Mouse (Mus musculus): Measurements from ENCODE around the gene Dbn1. TPM values are rescaled to one million over a fixed set of nuclear protein-coding genes. Genes with fewer than 3 reads are reported as not detected.

Dbn1 gene
- total and polyA plus RNA-seq, 3 experiments, result 0.09 to 3.1 (median 0.59) TPM

DNA sequence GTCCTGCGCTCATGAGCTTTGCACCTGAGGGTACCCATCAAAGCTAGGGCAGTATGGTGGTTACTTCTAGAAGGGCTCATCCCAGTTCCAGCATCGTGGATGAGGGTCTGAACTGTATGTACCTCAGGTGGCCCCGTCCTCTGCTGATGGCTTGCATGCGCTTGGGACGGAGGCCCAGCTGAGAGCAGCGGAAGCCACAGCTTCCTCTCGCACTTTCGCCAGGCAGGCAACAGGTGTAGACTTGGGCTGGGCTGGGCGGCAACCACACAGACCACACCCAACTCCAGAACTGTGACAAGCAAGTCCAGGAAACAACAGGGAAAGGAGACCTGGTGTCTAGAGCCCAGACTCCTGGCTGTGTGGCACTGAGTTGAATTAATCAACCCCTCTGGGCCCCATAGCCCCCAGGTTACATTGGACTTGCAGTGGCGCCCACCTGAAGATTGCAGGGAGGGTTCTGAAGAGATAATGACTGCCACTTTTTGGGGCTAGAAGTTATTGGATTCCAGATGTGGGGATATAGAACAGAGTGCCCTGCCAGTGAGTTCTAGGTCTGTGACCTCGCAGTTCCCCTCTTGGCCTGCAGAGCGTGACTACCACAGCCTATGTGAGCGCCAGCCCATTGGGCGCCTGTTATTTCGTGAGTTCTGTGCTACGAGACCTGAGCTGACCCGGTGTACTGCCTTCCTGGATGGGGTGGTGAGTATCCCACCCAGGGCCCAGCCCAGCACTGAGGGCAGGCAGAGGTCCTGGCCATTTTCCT, 38.1 kb downstream of the Dbn1 start (continued):
- TF ChIP-seq ZKSCAN1 (IDR thresholded peaks at IDR 0.05; ENCODE audit: borderline replicate concordance, low read depth, low read length), result no peak
- TF ChIP-seq HCFC1 (IDR thresholded peaks at IDR 0.05; ENCODE audit: low read depth, low read length), result no peak
- no peak for TF ChIP-seq ZNF384 (IDR thresholded peaks at IDR 0.05; ENCODE audit: low read depth, low read length)
- no peak for TF ChIP-seq PAX5 (IDR thresholded peaks at IDR 0.05; ENCODE audit: low read length)
- TF ChIP-seq MAX (IDR thresholded peaks at IDR 0.05; ENCODE audit: low read length), result peak; percentile 50
- TF ChIP-seq SIN3A (IDR thresholded peaks at IDR 0.05; ENCODE audit: low read length), result no peak; the same call in 1 of the 2 replicates
- no peak for TF ChIP-seq NRF1 (IDR thresholded peaks at IDR 0.05; ENCODE audit: low read depth, low read length)
- TF ChIP-seq JUN (IDR thresholded peaks at IDR 0.05; ENCODE audit: insufficient read depth, low read depth, low read length), result no peak
- peak; percentile 98 for TF ChIP-seq TCF12 (IDR thresholded peaks at IDR 0.05; ENCODE audit: low read depth, low read length)
- TF ChIP-seq RAD21 (IDR thresholded peaks at IDR 0.05; ENCODE audit: low read depth, low read length), result no peak
- no peak for TF ChIP-seq TBP (conservative IDR thresholded peaks at IDR 0.05; ENCODE audit: low read depth, low read length)
- TF ChIP-seq SMC3 (IDR thresholded peaks at IDR 0.05; ENCODE audit: low read depth, low read length), result 0 out of 2 replicates have a peak, but pooled peaks have one; percentile 10
- peak; percentile 85 for TF ChIP-seq IRF4 (IDR thresholded peaks at IDR 0.05; ENCODE audit: low read depth, low read length)
- TF ChIP-seq MXI1 (IDR thresholded peaks at IDR 0.05; ENCODE audit: low read depth, low read length), result peak; percentile 49; the same call in 1 of the 2 replicates
- no peak for TF ChIP-seq ZMIZ1 (IDR thresholded peaks at IDR 0.05; ENCODE audit: low read depth, low read length)
- TF ChIP-seq POLR2A (IDR thresholded peaks at IDR 0.05; ENCODE audit: low read depth, low read length), result peak; percentile 39; the same call in 1 of the 2 replicates
- no peak for TF ChIP-seq GABPA (IDR thresholded peaks at IDR 0.05; ENCODE audit: insufficient replicate concordance, low read depth, low read length)
- TF ChIP-seq NELFE (IDR thresholded peaks at IDR 0.05; ENCODE audit: low read depth, low read length), result no peak

DNA sequence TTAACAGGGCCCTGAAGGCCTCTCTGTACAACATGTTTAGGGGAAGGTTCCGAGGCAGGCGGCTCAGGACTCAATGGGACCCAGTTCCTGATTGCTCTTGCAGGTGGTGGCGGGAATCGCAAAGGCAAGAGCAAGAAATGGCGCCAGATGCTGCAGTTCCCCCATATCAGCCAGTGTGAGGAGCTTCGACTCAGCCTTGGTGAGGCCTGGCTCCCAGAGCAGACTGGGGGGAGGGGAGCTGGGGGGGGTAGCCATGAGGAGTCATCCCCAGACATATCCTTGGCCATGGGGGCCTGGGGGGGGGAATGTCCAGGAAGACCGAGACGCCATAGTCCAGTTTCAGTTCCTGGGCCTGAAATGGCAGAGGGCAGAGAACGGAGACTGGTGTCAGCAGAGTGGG, 38.7 kb downstream of the Dbn1 start:
- peaks cover 26 to 52% of the 10 kb centered on the region in 2 experiments for H3K4me1 ChIP-seq (ENCODE audit: control insufficient read depth in 1 of 2, insufficient read depth in 2 of 2)
- dilution Hi-C loops (cut with MboI; ENCODE audit: extremely low pct_ligation_motif_present, extremely low pct_unique_long_range_greater_than_20kb, low sequenced_read_pairs), result no loop called here

More for the DNA sequence above, 38.7 kb downstream of the Dbn1 start:
- Histone ChIP-seq H3K79me2 (replicated peaks; ENCODE audit: control insufficient read depth, extremely low read depth, insufficient read depth, poor library complexity, severe bottlenecking) (peaks cover 34% of the 10 kb centered on the region), H3K9me3 (replicated peaks; ENCODE audit: low read length) (no peaks in the 10 kb centered on the region), H3K9ac (ENCODE audit: insufficient read depth, low read depth) (peak overlapping the region; percentile 10; the same call in 1 of the 2 replicates), H3K27ac (ENCODE audit: insufficient read depth, low read depth) (peak overlapping the region; percentile 84), H3K4me3 (replicated peaks in 1 of 3; ENCODE audit: low read depth in 2 of 3, low read length in 2 of 3, poor library complexity in 1 of 3) (peak overlapping the region in 1 of 3 experiments; percentile 14), H3K27me3 (replicated peaks) (no peaks in the 10 kb centered on the region), H3K36me3 (replicated peaks in 1 of 2; ENCODE audit: control insufficient read depth in 1 of 2, insufficient read depth in 1 of 2, low read length in 1 of 2) (peaks cover 37 to 49% of the 10 kb centered on the region in 2 experiments), H3K4me2 (ENCODE audit: insufficient read depth, low read depth, poor library complexity, severe bottlenecking) (peak overlapping the region; percentile 43)
- DNase-seq (ENCODE audit: extremely low read depth), result peak; percentile 53
- TF ChIP-seq UBTF (IDR thresholded peaks at IDR 0.05; ENCODE audit: low read depth, low read length) (no peak), E2F4 (IDR thresholded peaks at IDR 0.05; ENCODE audit: insufficient replicate concordance, low read depth, low read length) (no peak), ZKSCAN1 (IDR thresholded peaks at IDR 0.05; ENCODE audit: borderline replicate concordance, low read depth, low read length) (no peak), EP300 (IDR thresholded peaks at IDR 0.05; ENCODE audit: low read length) (no peak), MYC (IDR thresholded peaks at IDR 0.05; ENCODE audit: low read depth, low read length) (0 out of 2 replicates have a peak, but pooled peaks have one; percentile 8), USF1 (IDR thresholded peaks at IDR 0.05; ENCODE audit: low read depth, low read length) (no peak), POLR2AphosphoS2 (IDR thresholded peaks at IDR 0.05; ENCODE audit: low read depth, low read length) (no peak), JUND (conservative IDR thresholded peaks at IDR 0.05; ENCODE audit: low read depth, low read length) (no peak), RCOR1 (conservative IDR thresholded peaks at IDR 0.05; ENCODE audit: low read depth, low read length) (0 out of 2 replicates have a peak, but pooled peaks have one; percentile 42), USF2 (conservative IDR thresholded peaks at IDR 0.05; ENCODE audit: low read depth, low read length) (no peak), BHLHE40 (IDR thresholded peaks at IDR 0.05; ENCODE audit: low read depth, low read length) (no peak), ZNF384 (IDR thresholded peaks at IDR 0.05; ENCODE audit: low read depth, low read length) (no peak), MAX (IDR thresholded peaks at IDR 0.05; ENCODE audit: low read length) (no peak), CHD1 (IDR thresholded peaks at IDR 0.05; ENCODE audit: low read depth, low read length) (no peak), SIN3A (IDR thresholded peaks at IDR 0.05; ENCODE audit: low read length) (no peak), CHD2 (IDR thresholded peaks at IDR 0.05; ENCODE audit: low read length) (0 out of 2 replicates have a peak, but pooled peaks have one; percentile 50), ELF1 (IDR thresholded peaks at IDR 0.05; ENCODE audit: low read depth, low read length) (peak; percentile 4; the same call in 1 of the 2 replicates), GABPA (IDR thresholded peaks at IDR 0.05; ENCODE audit: insufficient replicate concordance, low read depth, low read length) (no peak), ZMIZ1 (IDR thresholded peaks at IDR 0.05; ENCODE audit: low read depth, low read length) (no peak), PAX5 (IDR thresholded peaks at IDR 0.05; ENCODE audit: low read length) (no peak), MAZ (IDR thresholded peaks at IDR 0.05; ENCODE audit: low read depth, low read length) (no peak)
- in situ Hi-C loops (cut with MboI; ENCODE audit: low pct_ligation_motif_present, low pct_unique_long_range_greater_than_20kb, low sequenced_read_pairs), result no loop called here
